ENCODE assay signal across 13 mouse cellular contexts in genomic region chr6:112808738-112809137, GRCm38 (mm10).
DNase-seq lines count a peak whose midpoint lies in the region; ATAC-seq lines count a peak whose summit lies in the region.
"Had no signal": no experiment of that assay in that cellular context is flagged by ENCODE, and none has a peak within 500 bp of the region (broad histone marks: within the 10 kb centered on the region; RNA-seq: fewer than 3 reads in every experiment).

No protein-coding gene starts in this region.

- H3K4me2 ChIP-seq in forebrain, embryonic 16.5 days (ENCODE audit: low read length), result no peak overlapping the region
- H3K4me2 ChIP-seq in midbrain, embryonic 12.5 days (replicated peaks), result peak overlapping the region; percentile 23; the same call in 1 of the 2 replicates

- H3K36me3 ChIP-seq in forebrain, embryonic 16.5 days (ENCODE audit: control insufficient read depth, insufficient read depth), result no peaks in the 10 kb centered on the region
- H3K36me3 ChIP-seq in midbrain, embryonic 12.5 days, result peaks cover 21% of the 10 kb centered on the region

- peak; percentile 41 for DNase-seq in retina, postnatal 1 day
- DNase-seq in retina, embryonic 14.5 days (ENCODE audit: low spot score), result no peak
- no peak for DNase-seq in gastrocnemius, postnatal 14 days
- no peak for DNase-seq in embryo, embryonic 9.5 days (ENCODE audit: extremely low spot score)
- DNase-seq: kidney, postnatal 14 days; liver; lung, postnatal 14 days; thymus, postnatal 36 days had no signal

- 65% methylated on average over 9 of the region's 9 CpGs for WGBS in forebrain, embryonic 16.5 days
- 53% methylated on average over 9 of the region's 9 CpGs for WGBS in midbrain, embryonic 12.5 days

- intact Hi-C loops in gastrocnemius, postnatal 14 days (cut with DNase I; ENCODE audit: low total_unique reads), result no loop called here

- H3K27ac ChIP-seq in forebrain, embryonic 16.5 days (ENCODE audit: low read length), result peak overlapping the region; percentile 87
- H3K27ac ChIP-seq in midbrain, embryonic 12.5 days (replicated peaks), result peak overlapping the region; percentile 98

- H3K4me1 ChIP-seq in forebrain, embryonic 16.5 days (replicated peaks; ENCODE audit: control insufficient read depth, insufficient read depth, low read length), result peaks cover 26% of the 10 kb centered on the region
- peaks cover 51% of the 10 kb centered on the region for H3K4me1 ChIP-seq in midbrain, embryonic 12.5 days

- no peaks in the 10 kb centered on the region for H3K9me3 ChIP-seq in forebrain, embryonic 16.5 days (ENCODE audit: control insufficient read depth, low read length)
- H3K9me3 ChIP-seq in midbrain, embryonic 12.5 days, result no peaks in the 10 kb centered on the region

- no peak overlapping the region for H3K9ac ChIP-seq in forebrain, embryonic 16.5 days (replicated peaks; ENCODE audit: low read depth, low read length)
- peak overlapping the region; percentile 39; the same call in 1 of the 2 replicates for H3K9ac ChIP-seq in midbrain, embryonic 12.5 days (replicated peaks)

- H3K27me3 ChIP-seq in forebrain, embryonic 16.5 days (replicated peaks; ENCODE audit: control insufficient read depth, insufficient read depth, low read length), result no peaks in the 10 kb centered on the region
- H3K27me3 ChIP-seq in midbrain, embryonic 12.5 days, result no peaks in the 10 kb centered on the region
- H3K27me3 ChIP-seq: CH12.LX, Patski had no signal

- H3K4me3 ChIP-seq in forebrain, embryonic 16.5 days (replicated peaks; ENCODE audit: low read length), result no peak overlapping the region
- H3K4me3 ChIP-seq in midbrain, embryonic 12.5 days, result no peak overlapping the region

- no peak for ATAC-seq in forebrain, embryonic 16.5 days
- ATAC-seq in midbrain, embryonic 12.5 days (ENCODE audit: low FRiP score, low read depth), result no peak
- ATAC-seq in erythroblast, adult 5-6 weeks (replicated peaks; ENCODE audit: low FRiP score, poor library complexity, severe bottlenecking), result no peak
- ATAC-seq: Patski had no signal
